Mouse (Mus musculus) heart, postnatal 0 days (tissue): ENCODE results near the gene Olfr93.

ENCODE experiments used
- CTCF ChIP-seq: IDR thresholded peaks from 2 replicates; pipeline ENCODE4 v1.5.1; 2016; ENCODE audit warnings: antibody characterized with exemption, control low read depth, low read depth
- EP300 ChIP-seq: IDR thresholded peaks from 2 replicates; pipeline ENCODE4 v1.6.1; 2016; ENCODE audit warnings: antibody characterized with exemption, low read depth

GRCm38 (mm10) chr17:37200894-37201293, 39.6 kb upstream of the Olfr93 start, which contains the start of gene Olfr94:
- TF ChIP-seq CTCF (no peak), EP300 (no peak)
